Mouse (Mus musculus): ENCODE data around the gene Large1. TPM values are rescaled to one million over a fixed set of nuclear protein-coding genes. Genes with fewer than 3 reads are reported as not detected.

The Large1 gene
- total and polyA plus RNA-seq, 3 experiments: not detected

DNA sequence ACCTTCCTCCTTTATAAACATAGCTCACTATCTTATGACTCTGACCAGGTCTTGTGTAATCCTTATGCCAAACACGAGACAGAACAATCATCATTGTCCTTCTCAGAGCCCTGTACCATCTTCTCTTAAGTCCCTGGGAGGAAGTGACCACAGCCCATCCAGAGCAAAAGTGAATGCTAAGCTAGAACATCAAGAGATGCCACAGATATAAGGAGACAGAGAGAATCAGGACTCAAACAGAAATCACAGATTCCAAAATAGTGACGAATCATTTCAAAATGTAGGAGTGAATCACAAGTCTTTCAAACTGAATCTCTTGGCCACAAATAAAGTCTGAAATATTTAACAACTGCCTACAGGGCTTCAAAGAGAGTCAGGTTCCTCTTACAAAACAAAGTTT is 63.5 kb downstream of the Large1 start:
- Histone ChIP-seq H3K4me1 (ENCODE audit: control insufficient read depth in 1 of 2, insufficient read depth in 2 of 2) (no peaks in the 10 kb centered on the region), H3K4me2 (ENCODE audit: insufficient read depth, low read depth, poor library complexity, severe bottlenecking) (no peak overlapping the region), H3K4me3 (replicated peaks in 1 of 3; ENCODE audit: low read depth in 2 of 3, low read length in 2 of 3, poor library complexity in 1 of 3) (no peak overlapping the region), H3K27ac (ENCODE audit: insufficient read depth, low read depth) (no peak overlapping the region), H3K79me2 (replicated peaks; ENCODE audit: control insufficient read depth, extremely low read depth, insufficient read depth, poor library complexity, severe bottlenecking) (no peaks in the 10 kb centered on the region), H3K9ac (ENCODE audit: insufficient read depth, low read depth) (no peak overlapping the region), H3K27me3 (replicated peaks) (no peaks in the 10 kb centered on the region), H3K9me3 (replicated peaks; ENCODE audit: low read length) (peaks cover 69% of the 10 kb centered on the region), H3K36me3 (replicated peaks in 1 of 2; ENCODE audit: control insufficient read depth in 1 of 2, insufficient read depth in 1 of 2, low read length in 1 of 2) (no peaks in the 10 kb centered on the region)
- in situ Hi-C loops (cut with MboI; ENCODE audit: low pct_ligation_motif_present, low pct_unique_long_range_greater_than_20kb, low sequenced_read_pairs) (no loop called here), dilution Hi-C loops (cut with MboI; ENCODE audit: extremely low pct_ligation_motif_present, extremely low pct_unique_long_range_greater_than_20kb, low sequenced_read_pairs) (no loop called here)
- no peak for DNase-seq (ENCODE audit: extremely low read depth)
- TF ChIP-seq GABPA (IDR thresholded peaks at IDR 0.05; ENCODE audit: insufficient replicate concordance, low read depth, low read length): no peak
- no peak for TF ChIP-seq HCFC1 (IDR thresholded peaks at IDR 0.05; ENCODE audit: low read depth, low read length)
- no peak for TF ChIP-seq POLR2A (IDR thresholded peaks at IDR 0.05; ENCODE audit: low read depth, low read length)
- no peak for TF ChIP-seq NRF1 (IDR thresholded peaks at IDR 0.05; ENCODE audit: low read depth, low read length)
- TF ChIP-seq ZC3H11A (IDR thresholded peaks at IDR 0.05; ENCODE audit: low read depth, low read length): no peak

DNA sequence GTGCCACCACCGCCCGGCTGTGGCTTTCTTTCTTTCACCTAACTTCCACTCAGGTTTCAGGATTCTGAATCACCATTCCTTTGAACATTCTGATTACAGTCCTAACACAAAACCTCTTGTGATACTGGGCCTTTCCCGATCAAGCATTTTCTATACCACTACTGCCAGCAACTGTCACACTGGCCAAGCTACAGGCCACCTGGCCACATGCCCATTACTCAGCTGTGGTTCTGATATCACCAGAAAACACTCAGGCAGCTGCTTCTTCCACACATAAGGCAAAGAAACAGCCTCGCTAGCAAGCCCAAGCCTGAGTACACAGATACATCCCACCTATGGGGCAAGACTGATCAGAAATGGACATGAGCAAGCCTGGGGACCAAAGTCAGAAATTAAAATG is 71.3 kb downstream of the Large1 start:
- H3K27me3 ChIP-seq (replicated peaks): no peaks in the 10 kb centered on the region
- H3K9ac ChIP-seq (ENCODE audit: insufficient read depth, low read depth): no peak overlapping the region
- no peaks in the 10 kb centered on the region for H3K4me1 ChIP-seq (ENCODE audit: control insufficient read depth in 1 of 2, insufficient read depth in 2 of 2)
- H3K27ac ChIP-seq (ENCODE audit: insufficient read depth, low read depth): no peak overlapping the region
- no peak for DNase-seq (ENCODE audit: extremely low read depth)
- H3K9me3 ChIP-seq (replicated peaks; ENCODE audit: low read length): peaks cover 53% of the 10 kb centered on the region
- no peaks in the 10 kb centered on the region for H3K36me3 ChIP-seq (replicated peaks in 1 of 2; ENCODE audit: control insufficient read depth in 1 of 2, insufficient read depth in 1 of 2, low read length in 1 of 2)
- no peak overlapping the region for H3K4me2 ChIP-seq (ENCODE audit: insufficient read depth, low read depth, poor library complexity, severe bottlenecking)
- dilution Hi-C loops (cut with MboI; ENCODE audit: extremely low pct_ligation_motif_present, extremely low pct_unique_long_range_greater_than_20kb, low sequenced_read_pairs) (no loop called here), in situ Hi-C loops (cut with MboI; ENCODE audit: low pct_ligation_motif_present, low pct_unique_long_range_greater_than_20kb, low sequenced_read_pairs) (no loop called here)
- TF ChIP-seq MAFK (IDR thresholded peaks at IDR 0.05; ENCODE audit: insufficient replicate concordance, low read length) (no peak), POLR2A (IDR thresholded peaks at IDR 0.05; ENCODE audit: low read depth, low read length) (no peak), MAZ (IDR thresholded peaks at IDR 0.05; ENCODE audit: low read depth, low read length) (no peak), POLR2AphosphoS2 (IDR thresholded peaks at IDR 0.05; ENCODE audit: low read depth, low read length) (no peak), NELFE (IDR thresholded peaks at IDR 0.05; ENCODE audit: low read depth, low read length) (no peak), CTCF (conservative IDR thresholded peaks at IDR 0.05 in 1 of 2, IDR thresholded peaks at IDR 0.05 in 1 of 2; ENCODE audit: low read depth in 2 of 2, low read length in 2 of 2) (no peak), MEF2A (IDR thresholded peaks at IDR 0.05; ENCODE audit: borderline replicate concordance, low read depth, low read length) (no peak), UBTF (IDR thresholded peaks at IDR 0.05; ENCODE audit: low read depth, low read length) (no peak), EP300 (IDR thresholded peaks at IDR 0.05; ENCODE audit: low read length) (no peak), SIN3A (IDR thresholded peaks at IDR 0.05; ENCODE audit: low read length) (no peak), USF2 (conservative IDR thresholded peaks at IDR 0.05; ENCODE audit: low read depth, low read length) (no peak), GABPA (IDR thresholded peaks at IDR 0.05; ENCODE audit: insufficient replicate concordance, low read depth, low read length) (no peak), ELF1 (IDR thresholded peaks at IDR 0.05; ENCODE audit: low read depth, low read length) (no peak), TBP (conservative IDR thresholded peaks at IDR 0.05; ENCODE audit: low read depth, low read length) (no peak)
- no peaks in the 10 kb centered on the region for H3K79me2 ChIP-seq (replicated peaks; ENCODE audit: control insufficient read depth, extremely low read depth, insufficient read depth, poor library complexity, severe bottlenecking)
- no peak overlapping the region for H3K4me3 ChIP-seq (replicated peaks in 1 of 3; ENCODE audit: low read depth in 2 of 3, low read length in 2 of 3, poor library complexity in 1 of 3)

Measured in CH12.LX (cell line).